Mouse (Mus musculus) adrenal gland, adult 8-10 months (tissue): ENCODE results near the gene Wwox. TPM values are rescaled to one million over a fixed set of nuclear protein-coding genes. Genes with fewer than 3 reads are reported as not detected.

ENCODE experiments used
- DNase-seq: peaks from one replicate; pipeline ENCODE4 v3.0.0; 2022
- total RNA-seq, 4 experiments: library from RNA; stranded (reverse); gene quantifications; 2 replicates each; pipeline ENCODE4 v1.2.4; 2022

Gene Wwox
- total RNA-seq, 4 experiments from 2014 or later: 26.4 to 56.6 (median 35.7) TPM

DNA sequence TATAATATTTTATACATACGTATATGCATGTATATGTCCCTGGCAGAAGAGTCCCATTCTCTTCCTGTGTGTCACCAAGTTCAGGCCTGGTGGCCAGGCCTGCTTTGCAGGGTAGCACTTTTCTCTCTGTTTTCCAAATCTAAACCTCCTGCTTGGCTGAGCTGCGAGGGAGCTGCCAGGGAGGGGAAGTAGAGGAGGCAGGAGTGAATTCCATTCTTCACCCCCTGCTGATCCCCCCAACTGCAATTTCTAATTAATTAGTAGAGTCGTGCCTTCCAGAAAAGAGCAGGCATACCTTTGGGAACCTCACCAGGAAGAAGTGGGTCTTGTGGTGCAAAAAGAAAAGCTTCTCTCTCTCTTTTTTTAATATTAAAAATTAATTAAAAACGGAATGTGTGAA lies 599.0 kb downstream of the Wwox start:
- DNase-seq: no peak

DNA sequence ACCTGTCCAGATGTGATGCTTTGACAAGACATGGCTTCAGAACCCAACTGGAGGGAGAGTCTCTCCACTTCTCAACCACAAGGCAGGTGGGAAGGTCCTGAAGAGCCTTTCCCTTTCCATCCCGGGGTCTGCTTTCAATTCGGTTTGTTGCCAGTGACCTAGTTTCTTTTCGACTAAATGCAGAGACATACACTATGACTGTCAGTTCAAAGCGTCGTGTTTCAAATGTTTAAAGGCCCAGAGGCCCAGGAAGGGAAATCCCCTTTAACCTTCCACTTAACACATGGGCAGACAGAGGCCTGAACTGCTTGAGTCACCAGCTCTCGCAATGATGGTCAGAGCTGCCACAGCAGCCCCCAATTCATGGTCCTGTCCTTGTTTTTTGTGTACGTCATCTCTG lies 606.3 kb downstream of the Wwox start:
- DNase-seq: no peak

DNA sequence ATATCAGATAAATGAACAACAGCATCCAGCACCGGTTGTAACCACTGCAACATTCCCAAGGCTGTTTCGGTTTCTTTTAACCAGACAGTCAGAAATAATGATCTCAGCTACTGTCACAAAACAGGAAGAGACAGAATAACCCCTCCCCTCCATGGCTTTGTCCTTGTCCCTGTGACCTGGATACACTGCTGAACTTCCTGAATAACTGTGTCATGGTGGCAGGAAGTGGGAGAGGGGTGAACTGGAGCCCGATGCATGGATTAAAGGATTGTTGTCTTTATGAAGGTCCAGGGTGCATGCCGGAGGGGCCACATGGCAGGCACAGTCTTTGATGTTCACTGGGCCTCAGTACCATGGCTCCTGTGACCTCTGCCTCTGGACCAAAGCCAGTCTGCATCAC lies 607.0 kb downstream of the Wwox start:
- no peak for DNase-seq

DNA sequence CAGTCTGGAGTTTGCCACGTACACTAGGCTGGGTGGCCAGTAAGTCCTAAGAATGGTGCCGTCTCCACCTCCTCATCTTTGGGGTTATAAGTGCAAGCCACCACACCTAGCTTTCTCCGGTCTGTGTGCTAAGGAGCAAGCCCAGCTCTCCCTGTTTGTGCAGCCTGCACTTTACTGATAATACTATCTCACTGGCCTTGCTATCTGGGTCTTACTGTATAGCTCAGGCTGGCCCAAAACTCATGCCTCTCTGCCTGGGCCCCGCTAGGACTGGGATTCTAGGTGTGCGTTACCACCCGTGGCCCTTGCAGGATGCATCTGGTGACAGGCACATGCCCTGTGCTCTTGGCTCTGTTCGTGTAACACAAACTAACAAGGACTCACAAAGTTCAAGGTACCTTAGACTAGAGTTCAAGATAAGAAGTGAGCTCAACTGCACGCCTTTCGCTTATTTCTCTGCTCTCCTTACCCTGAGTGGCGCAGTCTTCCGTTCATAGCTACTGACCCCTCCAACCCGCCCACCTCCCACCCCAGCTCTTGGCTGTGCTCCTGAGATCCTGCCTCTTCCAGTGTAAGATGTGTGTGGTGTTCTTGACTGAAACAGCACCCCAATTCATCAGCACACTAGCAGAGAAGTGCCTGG lies 618.9 kb downstream of the Wwox start:
- DNase-seq: no peak

DNA sequence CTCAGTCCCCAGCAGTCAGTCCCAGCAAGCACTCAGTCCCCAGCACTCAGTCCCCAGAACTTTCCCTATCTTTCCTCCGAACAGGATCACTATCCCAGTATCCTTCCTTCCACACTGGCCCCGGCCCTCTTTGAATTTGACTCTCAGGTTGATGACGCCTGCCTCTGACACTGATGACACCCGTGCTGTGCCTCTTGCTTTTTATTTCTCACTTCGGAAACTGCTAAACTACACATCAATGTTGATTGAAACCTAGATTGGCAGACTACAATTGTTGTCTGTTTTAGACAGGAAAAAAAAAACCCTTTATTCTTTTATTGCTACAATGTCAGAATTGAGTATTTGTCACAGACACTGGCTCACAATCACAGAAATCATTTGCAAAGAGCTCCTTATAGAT lies 624.2 kb downstream of the Wwox start:
- DNase-seq: no peak

DNA sequence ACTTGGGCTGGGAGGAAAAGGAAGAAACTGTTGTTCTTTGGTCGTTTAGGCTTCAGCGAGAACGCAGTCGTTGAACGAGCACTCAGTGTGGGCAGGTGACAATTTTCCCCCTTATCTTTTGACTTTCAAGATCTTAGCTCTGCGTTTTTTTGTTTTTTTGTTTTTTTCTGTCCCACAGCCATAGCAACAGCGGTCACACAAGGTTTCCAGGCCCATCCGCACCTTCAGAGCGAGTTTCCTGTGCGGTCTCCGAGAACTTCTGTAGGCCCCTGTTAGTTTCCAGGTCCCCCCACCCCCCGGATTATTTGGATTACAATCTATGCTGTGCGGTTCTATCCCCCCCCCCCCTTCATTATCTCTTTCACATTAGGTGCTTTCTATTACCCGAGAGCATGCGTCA lies 625.2 kb downstream of the Wwox start:
- no peak for DNase-seq

DNA sequence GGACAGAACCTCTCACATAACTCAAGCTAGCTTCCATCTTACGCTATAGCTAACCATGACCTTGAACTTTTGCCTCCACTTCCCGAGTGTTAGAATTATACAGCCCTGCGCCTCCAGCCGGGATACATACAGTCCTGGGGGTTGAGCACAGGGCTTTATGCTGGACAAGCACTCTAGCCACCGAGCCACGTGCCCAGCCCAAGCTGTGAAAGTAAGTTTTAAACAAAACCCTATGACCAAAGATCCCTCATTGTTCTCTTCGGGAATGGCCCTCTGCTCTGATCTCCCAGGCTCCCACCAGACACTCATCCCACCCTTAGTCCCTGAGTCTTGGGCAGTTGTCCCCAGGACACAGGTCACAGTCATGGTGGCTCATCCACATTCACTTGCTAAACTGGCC lies 625.9 kb downstream of the Wwox start:
- no peak for DNase-seq

DNA sequence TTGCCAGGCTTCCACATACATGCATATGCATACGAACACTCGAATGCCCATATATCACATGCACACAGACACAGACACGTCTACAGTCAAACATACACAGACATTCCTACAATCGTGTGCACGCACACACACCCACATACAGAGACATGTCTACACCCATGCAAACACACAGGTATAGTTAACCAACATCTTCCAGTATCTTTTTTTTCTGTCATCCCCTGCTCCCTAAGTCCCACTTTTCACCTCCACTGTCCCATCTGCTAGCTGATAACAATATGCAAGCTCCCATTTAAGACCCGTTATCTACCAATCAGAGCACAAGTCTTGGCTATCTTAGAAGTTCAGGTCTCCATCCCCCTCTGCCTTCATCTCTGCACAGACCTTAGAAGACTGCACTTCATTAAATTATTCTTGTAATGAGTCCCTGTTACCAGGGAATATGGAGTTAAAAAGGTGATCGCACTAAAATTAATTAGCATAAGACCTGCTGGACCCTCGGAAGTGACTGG lies 627.1 kb downstream of the Wwox start:
- DNase-seq: no peak

DNA sequence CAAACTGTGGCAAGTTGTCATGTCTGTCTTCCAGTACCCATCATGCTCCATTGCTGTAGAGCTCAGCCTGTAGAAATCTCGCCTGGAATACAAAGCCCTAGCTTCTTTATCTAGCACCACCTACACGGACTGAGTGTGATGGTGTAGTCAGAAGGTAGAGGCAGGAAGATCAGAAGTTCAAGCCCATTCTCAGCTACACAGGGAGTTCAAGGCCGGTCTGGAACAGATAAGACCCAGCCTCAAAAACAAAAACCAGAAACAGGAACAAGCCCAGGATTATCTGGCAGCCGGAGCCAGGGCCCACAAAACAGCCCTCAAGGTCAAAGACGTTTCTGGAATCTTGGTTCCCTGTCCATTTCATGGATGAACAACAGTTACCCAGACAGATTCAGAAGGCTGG lies 629.3 kb downstream of the Wwox start:
- no peak for DNase-seq

DNA sequence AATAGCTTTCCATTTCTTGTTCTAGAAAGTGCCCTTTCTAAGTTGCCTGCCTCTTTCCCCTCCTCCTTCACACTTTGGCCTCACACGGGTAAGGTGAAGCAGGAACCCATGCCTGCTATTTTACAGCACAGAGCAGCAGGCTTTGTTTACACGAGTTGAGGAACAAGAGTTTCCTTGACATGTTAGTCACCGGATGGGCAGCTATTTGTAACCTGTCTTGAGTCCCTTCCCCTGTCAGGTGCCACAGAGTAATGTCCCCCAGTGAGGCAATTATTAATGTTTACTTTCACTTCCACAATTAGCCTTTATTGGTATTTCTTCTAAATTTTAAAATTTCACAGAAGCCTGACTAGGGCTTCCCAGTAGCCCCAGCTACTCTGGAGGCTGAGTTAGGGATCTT lies 630.8 kb downstream of the Wwox start:
- DNase-seq: no peak

DNA sequence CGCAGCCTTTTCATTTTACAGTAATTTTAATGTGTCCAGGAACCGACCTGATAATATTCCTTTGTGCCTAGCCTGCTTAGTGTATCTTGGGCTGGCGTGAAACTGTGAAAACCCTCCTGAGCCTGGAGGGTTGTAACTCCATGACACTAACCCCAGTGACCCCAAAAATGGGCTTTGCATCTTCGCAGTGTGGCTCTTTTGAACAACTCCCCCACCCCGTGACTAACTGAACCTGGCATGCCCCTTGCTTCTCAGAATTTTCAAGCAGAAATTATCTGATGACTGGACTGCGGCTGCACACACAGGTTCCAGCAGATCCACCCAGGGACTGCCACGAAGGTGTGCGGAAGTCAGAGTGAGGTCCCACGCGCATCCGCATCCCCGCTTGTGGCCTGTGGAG lies 631.8 kb downstream of the Wwox start:
- no peak for DNase-seq

DNA sequence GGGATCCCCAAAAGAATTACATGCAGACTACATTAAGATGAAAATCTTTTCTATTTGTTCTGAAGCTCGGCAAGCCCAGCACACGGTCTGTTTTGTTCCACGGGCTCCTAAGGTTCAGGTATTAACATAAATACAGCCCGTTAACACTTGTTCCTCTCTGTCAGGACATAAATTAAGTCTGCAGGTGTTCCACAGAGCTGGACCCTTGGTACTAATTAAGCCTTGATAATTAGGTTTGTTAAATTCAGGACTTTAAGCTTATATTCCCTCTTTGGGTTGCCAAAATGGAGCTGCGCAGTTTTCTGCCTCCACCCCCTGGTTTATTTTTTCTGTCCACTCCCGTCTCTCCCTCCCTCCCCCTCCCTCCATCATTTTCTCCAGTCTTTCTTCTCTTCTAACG lies 638.8 kb downstream of the Wwox start:
- no peak for DNase-seq

DNA sequence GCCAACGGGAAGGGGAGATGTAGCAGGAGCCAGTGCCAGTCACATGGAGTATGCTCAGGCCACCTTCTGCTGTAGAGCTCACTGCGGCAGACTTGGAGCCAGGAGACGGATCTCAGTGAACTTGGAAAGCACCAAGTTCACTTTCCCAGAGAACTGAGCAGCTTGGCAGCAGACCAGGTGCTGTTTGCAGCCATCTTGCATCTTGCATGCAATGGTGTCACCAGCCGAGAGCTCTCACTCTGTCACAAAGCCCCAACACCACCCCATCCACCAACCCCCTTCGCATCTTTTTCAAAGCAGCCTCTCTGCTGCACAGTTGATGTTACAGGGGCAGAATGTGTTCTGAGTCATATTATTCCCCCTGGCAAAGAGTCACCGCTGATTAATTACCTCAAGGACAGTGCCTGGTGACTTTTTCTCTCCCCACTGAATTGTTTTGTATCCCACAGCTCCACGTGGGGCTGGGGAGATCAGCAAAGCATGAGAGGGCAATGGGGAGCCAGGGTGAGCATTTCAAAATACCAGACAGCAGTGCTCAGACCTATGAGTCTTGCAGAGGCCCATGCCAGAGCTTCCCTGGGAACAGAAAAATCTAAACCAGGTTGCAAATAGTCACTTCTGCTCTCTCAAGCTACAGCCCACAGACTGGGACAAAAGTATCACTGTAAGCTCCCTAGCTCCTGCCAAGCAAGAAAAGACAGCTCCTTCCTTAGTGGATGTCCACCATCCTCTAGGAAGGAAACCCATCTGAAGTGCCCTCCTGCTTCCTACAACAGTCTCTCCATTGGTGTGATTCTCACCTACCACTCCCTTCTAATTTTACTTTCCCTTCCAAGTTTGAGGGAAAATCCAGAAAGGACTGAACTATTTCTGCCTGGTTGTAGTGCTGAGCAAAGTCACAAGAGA lies 642.1 kb downstream of the Wwox start:
- DNase-seq: peak; percentile 65

DNA sequence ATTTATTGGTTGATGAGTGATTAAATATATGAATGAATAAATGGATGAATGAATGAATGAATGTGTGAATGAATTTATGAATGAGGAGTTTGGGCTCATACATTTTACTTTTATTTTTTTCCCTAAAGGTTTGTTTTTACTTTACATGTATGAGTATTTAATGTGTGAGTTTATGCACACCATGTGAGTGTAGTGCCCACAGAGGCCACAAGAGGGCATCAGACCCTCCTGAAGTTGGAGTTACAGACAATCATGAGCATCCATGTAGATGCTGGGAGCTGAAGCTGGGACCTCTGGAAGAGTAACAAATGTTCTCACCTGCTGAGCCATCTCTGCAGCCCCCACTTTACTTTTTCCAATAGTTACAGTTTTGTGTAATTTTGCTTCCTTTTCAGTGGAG lies 648.7 kb downstream of the Wwox start:
- no peak for DNase-seq

DNA sequence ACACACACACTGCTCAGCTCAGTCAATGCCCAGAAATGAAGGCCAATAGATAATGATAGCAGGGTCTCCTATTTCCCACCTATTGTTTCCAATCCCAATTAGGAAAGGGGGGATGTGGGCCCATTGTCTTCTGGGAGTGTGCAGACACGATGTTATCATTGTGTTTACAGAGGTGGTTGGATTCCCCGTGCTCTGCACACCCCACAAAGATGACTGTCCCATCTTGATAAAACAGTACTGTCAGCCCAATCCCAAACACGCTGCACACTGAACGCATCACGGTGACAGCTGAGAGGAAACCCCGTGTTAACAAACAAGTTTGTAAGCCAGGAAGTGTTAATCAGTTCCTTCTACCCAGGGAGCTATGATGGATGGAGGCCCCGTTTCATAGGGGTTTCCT lies 650.3 kb downstream of the Wwox start:
- DNase-seq: no peak

DNA sequence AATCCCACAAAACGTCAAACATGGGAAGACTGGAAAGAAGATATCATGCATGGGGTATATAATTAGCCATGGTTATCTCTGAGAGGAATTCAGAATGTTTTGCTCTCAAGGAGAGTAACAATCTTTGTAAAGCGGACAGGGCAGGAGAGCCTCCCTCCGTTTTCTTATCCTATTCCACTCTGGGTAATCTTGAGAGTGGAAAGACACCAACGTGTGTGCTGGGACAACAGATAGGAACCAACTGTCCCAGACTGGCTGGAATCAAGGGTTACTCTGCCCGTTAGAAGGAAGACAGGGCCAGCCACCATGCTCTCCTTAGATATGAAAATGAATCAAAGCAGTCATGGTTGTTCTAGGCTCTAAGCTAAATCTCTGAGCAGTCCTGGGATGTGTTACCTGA lies 650.7 kb downstream of the Wwox start:
- DNase-seq: no peak

DNA sequence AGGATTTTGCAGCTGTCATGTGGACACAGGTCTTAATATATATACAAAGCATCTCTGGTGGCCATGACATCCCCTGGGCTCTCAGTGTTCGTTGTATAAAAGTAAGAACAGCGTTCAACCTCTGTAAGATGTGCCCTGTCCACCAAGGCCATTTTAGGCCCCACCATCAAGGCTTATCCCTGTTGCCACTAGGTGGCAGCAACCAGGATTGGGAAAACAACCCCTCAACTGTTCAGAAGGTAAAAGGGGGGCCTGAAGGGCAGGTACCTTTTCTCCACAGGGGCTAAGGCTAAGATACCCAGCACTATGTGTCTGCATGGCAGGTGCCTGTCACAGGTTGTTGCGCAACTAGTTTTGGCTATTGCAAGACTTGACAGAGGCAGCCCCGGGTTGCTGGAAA lies 656.1 kb downstream of the Wwox start:
- no peak for DNase-seq

DNA sequence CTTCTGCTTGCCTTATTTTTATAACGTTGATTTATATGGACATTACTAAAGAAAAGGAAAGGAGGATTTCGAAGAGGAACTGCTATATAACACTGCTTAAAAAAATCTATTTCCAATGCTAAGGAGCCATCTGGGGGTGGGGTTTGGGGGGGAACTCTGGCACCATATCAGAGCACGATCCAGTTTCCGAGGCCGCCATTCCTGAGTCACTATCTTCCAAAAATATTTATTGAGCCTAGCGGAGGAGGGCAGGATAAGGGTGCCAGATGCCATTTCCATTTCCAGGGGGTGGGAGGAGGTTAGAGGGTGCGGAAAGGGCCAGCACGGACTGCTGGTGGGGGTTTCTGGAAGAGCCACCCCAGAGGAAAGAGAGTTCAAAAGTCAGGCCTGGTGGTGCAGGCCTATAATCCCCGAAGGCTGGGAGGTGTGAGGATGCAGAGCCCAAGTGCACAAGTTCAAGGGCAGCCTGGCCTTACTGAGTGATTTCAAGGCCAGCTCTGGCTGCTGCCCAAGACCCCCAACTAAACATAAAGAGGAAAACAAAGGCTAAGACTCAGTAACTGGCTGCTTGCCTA lies 658.6 kb downstream of the Wwox start:
- DNase-seq: no peak

DNA sequence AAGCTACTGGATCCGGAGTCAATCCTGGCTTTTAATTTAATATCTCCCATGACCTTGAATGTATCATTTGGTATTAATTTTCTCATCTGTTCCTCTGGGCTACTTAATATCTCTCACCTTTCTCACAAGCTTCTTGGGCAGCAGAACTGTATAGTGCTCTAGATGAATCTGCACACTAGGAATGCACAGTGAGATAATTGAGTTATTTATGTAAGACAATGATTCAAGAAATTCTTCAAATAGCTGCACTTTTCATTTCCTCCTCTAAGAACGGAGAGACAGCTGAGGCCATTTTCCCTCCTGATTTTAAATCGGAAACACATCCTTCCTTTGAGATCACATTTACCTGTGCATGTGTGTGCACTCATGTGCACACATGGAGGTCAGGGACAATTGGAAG lies 669.9 kb downstream of the Wwox start:
- no peak for DNase-seq

DNA sequence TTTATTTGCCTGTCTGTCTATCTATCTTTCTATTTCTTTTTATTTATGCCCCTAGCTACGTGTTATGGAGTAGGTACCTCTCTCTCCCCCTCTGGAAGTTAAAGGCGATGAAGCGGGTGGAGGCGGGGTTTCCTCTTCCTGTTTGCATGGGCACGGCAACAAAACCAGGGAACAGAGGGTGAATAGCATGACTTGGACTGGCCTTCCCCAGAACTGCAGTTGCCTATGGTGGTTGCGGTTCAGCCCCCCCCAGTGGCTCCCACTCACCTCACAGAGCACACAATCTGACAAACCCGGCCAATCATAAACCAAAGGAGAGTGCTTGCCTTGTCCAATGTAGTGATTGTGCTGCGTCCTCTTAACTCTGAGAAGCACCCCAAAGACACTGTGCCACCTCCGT lies 671.0 kb downstream of the Wwox start:
- DNase-seq: no peak

DNA sequence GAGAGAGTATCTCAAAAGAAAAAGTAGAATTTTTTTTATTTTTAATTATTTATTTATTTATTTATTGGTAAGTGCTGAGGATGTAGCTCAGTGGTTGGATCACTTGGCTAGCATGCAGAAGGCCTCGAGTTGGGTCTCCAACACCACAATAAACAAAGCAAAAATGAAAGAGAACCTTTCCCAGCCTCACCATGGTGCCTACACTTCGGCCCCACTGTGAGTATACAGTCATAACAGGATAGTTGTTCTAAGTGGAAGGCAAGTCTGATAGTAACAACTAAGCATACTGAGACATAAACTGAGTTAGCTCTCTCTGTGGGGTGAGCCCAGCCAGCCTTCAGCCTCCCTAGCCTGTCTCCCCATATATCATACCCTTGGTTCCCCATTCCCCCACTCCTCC lies 672.6 kb downstream of the Wwox start:
- DNase-seq: no peak

DNA sequence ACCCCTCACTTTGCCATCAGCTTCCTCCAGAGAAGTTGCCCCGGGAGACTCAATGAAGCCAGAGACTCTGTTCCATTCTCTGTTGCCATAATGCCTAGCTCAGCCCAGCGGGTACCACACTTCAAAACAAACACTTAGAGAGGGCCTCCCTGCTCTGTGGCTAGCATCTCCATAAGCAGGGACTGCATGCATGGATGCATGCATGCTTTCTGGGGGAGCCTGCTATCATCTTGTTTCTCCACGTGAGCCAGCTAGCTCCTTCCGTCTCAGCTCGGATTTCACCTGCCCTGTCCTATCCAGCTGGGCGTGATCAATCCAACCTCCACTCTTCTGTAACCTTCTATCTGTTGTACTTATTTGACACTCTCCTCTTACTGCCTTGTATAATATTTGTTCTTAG lies 675.0 kb downstream of the Wwox start:
- DNase-seq: no peak

DNA sequence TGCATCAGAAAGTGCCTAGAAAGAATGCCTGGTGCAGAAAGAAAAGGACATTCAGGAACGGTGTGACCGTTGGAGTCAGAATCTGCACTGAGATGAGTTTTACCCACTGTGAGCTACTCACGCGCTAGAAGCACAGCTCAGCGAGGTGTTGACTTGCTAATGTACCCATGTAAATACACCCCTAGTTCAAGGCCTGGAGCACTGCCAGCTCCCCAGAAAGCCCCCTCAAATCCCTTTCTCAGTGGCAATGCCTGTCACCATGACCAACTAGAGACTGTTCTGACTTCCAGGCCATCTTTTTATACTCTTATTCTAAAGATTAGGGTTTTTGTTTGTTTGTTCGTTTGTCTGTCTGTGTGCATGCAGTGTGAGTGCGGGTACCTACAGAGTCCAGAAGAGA lies 686.6 kb downstream of the Wwox start:
- no peak for DNase-seq

DNA sequence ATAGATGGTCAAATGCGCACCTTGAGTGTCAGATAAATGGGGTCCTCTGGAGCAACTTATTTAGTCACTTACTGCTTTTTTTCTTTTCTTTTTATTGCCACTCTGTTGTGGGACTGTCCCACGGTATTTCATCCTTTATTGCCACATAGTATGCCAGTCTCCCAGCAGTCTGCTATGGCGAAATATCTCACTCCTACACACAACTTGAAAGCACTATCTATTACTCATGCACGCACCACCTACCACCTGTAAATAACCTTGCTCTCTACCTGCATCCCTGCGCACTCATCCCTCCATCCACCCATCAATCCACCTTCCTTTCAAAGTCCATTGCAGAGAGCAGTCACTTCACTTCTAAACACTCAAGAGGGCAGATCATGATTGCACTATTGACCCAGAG lies 687.2 kb downstream of the Wwox start:
- no peak for DNase-seq
